Mouse (Mus musculus) kidney, adult 11 months (tissue): ENCODE results near the gene Ugt1a6b.

ENCODE experiments used
- DNase-seq: peaks from one replicate; pipeline ENCODE4 v3.0.0; 2022

Ugt1a6b gene

GRCm38 (mm10) chr1:88226670-88227379 lies 123.8 kb downstream of the Ugt1a6b start, which contains the start of gene Mroh2a:
Mroh2a (plus strand) TSS chr1:88226986.
- no peak for DNase-seq

GRCm38 (mm10) chr1:88227482-88227881 lies 124.4 kb downstream of the Ugt1a6b start:
- DNase-seq = no peak

DNA sequence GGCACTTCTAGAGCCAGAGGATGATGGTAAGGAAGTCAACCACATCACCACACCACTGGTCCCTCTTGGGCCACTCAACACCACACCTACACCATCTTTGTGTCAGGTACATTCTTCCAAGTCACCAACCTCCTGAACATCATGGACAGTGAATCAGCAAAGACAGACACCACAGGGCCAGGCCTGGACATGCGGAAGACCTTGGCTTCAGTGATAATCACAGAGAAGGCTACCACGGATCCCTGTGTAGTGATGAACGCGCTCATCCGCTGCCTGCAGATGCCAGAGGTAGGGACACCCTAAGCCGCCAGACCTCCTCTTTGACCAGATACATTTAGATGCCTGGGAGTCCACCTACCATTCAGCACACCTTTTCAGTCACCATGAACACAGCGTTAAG lies 125.1 kb downstream of the Ugt1a6b start:
- no peak for DNase-seq

GRCm38 (mm10) chr1:88229566-88229965 lies 126.5 kb downstream of the Ugt1a6b start:
- DNase-seq = no peak

- DNase-seq = no peak
Observed at GRCm38 (mm10) chr1:88229986-88230385, 126.9 kb downstream of the Ugt1a6b start.

- no peak for DNase-seq
Observed at GRCm38 (mm10) chr1:88230421-88230820, 127.4 kb downstream of the Ugt1a6b start.

- DNase-seq = no peak
Observed at GRCm38 (mm10) chr1:88230981-88231802, 128.1 kb downstream of the Ugt1a6b start.

GRCm38 (mm10) chr1:88231803-88232499 lies 128.9 kb downstream of the Ugt1a6b start:
- DNase-seq = no peak

DNA sequence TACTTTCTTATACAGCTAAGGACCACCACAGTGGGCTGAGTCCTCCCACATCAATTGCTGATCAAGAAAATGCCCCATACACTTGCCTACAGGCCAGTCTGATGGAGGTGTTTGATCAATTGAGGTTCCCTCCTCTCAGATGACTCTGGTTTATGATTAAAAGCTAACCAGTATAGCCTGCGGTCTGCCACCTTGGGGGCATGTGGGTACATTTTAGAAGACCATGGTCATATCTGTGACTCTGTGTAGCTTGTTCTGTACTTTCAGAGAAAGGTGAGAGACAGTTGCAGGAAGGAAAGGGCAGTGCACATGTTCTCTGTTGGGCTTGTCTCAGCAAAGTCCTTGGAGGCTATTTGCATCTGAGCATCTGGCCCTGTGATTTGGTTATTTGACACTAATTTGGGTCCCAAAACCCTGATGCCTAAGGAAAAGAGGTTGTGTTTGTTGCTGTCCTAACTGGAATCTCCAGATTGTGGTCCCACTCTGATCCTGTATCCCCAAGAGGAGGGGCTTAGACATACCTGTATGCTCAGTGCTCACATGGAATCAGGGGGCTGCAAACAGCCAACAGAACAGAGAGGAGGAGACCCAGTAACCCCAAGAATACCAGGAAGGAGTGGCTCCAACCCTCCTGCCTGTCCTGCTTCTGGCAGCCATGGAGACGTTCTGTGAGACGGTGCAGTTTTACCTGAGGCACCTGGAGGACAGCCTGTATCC lies 129.8 kb downstream of the Ugt1a6b start:
- DNase-seq = no peak

GRCm38 (mm10) chr1:88233421-88234247 lies 130.6 kb downstream of the Ugt1a6b start:
- DNase-seq = no peak

DNA sequence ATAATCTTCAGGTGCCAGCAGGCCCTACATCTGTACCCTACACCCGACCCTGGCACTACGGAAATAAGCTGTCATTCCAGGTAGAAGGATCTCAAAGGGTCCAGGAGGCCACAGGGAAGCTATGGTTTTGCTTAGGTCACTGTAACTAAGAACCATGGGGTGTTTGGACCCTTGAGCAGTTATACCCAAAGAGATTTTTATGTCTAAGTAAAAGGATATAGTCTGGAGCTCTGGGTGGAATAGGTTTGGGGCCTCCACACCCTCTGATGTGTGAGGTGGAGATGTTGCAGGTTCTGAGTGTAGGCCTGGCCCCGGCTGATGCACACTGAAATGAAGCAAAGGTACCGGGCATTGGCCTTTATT lies 131.2 kb downstream of the Ugt1a6b start:
- no peak for DNase-seq

GRCm38 (mm10) chr1:88234646-88235045 lies 131.6 kb downstream of the Ugt1a6b start:
- no peak for DNase-seq

DNA sequence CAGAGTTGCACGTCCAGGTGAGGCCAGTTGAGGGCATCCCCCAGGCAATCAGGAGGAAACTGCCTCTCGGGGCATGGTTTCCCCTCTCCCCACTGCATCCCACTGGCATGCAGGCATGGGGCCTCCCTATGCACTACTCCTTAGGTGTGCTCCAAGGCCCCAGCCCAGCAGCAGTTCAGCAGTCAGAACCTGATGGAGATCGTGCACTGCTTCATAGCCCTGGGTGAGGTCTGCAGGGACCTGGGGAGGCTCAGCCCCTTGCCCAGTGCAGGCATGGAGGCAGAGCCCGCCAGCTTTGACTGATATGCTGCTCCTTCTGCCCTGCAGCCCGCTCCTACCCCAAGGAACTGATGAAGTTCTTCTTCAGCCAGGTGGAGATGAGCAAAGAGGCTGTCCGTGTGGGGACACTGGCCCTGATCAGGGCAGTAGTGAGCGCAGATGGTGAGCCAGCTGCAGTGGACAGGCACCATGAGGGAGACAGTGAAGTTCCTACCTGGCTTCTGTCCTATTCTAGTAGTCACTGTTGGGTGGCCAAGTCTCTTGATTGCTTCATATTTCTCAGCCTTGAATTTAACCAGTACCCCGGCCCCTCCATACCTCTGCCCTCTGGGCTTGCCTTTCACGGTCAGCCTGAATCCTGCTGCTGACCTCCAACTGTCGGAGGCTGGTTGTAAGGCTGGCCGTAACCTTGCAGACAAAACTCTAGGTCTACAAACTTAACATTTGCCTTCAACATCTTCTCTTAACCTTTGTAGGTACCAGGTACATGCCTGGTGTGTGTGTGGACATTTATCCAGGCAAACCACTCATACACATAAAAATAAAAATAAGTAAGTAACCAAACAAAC lies 132.2 kb downstream of the Ugt1a6b start:
- no peak for DNase-seq

- no peak for DNase-seq
Observed at GRCm38 (mm10) chr1:88235894-88236415, 132.9 kb downstream of the Ugt1a6b start.

- no peak for DNase-seq
Observed at GRCm38 (mm10) chr1:88237311-88237710, 134.3 kb downstream of the Ugt1a6b start.

DNA sequence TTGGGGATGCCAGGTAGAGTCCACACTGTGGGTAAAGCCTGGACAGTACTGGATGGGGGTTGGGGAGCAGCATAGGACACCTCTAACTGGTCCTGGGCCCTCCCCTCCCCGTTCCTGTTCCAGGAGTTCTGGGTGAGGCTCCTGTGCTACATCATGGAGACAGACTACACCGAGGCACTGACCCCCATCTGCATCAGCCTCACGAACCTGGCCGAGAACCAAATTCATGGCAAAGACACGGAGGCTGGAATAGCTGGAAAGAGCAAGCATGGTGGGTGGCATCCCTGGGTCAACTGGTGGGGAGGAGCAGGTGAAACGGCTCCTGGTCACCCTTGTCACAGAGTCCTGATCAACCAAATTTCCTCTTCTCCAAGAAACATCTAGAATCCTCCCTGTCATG lies 135.7 kb downstream of the Ugt1a6b start:
- DNase-seq = no peak

DNA sequence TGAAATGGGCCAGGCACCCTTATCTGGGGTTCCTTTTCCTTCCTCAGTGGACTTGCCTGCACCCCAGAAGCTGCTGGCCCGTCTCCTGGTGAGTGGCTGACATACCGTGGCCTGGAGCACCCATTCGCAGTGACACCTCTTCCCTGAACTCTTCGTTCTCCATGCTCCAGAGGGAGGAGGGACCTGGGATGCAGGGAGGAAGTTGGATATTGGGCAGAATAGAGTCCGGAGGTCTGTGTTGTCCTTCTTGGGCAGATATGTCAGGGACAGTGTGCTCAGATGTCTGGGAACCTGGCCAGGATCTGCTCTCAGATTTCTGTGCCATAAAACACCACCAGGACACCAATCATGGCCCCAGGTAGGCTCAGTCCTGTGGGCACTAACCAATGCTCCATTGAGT lies 137.0 kb downstream of the Ugt1a6b start:
- no peak for DNase-seq

DNA sequence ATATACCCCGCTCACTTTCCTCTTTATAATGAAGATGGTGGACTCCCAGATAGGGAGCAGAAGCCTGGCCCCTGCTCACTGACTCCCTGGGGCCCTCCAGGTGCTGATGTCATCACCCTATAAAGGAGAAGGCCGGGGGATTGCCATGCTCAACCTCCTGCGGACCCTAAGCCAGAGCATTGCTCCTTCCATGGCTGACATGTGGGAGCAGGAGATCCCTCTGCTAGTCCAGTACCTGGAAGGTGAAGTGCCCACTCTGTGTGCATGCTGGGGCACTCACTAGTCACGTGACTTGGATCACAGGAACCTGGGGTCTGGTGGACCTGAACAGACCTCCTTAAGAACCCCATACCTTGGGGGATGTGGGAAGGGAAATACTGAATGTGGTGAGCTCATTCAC lies 137.5 kb downstream of the Ugt1a6b start:
- no peak for DNase-seq

GRCm38 (mm10) chr1:88243861-88244260 lies 140.8 kb downstream of the Ugt1a6b start:
- DNase-seq = no peak

DNA sequence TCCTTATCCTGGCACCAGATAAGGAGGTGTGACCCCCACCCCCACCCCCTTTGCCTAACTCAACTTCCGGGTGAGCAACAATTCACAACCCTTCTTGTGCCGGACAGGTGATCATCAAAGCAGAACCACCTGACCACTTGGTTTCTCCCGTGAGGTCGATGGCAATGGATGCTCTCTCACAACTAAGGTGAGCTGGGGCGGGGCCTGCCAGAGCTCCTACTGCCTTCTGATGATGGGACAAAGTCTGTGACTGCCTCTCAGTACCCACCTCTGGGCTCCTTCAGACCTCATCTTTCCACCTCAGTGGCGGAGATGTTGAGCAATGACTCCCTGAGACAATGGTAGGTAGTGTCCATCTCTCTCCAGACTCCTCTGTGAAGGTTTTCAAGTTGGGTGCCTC lies 142.8 kb downstream of the Ugt1a6b start:
- DNase-seq = no peak

GRCm38 (mm10) chr1:88246386-88246785 lies 143.3 kb downstream of the Ugt1a6b start:
- DNase-seq = no peak
